ENCODE assay signal across 29 mouse cellular contexts in genomic region chr2:32528326-32528725, GRCm38 (mm10). TPM values are rescaled to one million over a fixed set of nuclear protein-coding genes. Genes with fewer than 3 reads are reported as not detected.
"Had no signal": no experiment of that assay in that cellular context is flagged by ENCODE, and none has a peak within 500 bp of the region (broad histone marks: within the 10 kb centered on the region; RNA-seq: fewer than 3 reads in every experiment).

No protein-coding gene starts in this region.

- H3K27me3 ChIP-seq: heart, embryonic 13.5 days; heart, embryonic 15.5 days; hindbrain, embryonic 12.5 days; intestine, embryonic 15.5 days; kidney, embryonic 15.5 days; limb, embryonic 12.5 days had no signal

- H3K4me1 ChIP-seq: heart, embryonic 13.5 days; heart, embryonic 15.5 days; liver, embryonic 12.5 days had no signal

- H3K27ac ChIP-seq: heart, adult 2 months; heart, embryonic 13.5 days; heart, embryonic 15.5 days; hindbrain, embryonic 10.5 days; hindbrain, embryonic 12.5 days; hindbrain, embryonic 14.5 days; intestine, embryonic 15.5 days; kidney, embryonic 15.5 days; kidney, postnatal 0 days; layer of hippocampus, adult 2 months; left cerebral cortex, adult 2 months; limb, embryonic 10.5 days; limb, embryonic 12.5 days; liver, embryonic 12.5 days; liver, embryonic 14.5 days had no signal

- DNase-seq: gastrocnemius, postnatal 14 days; gastrocnemius, postnatal 36 days; heart, adult 2 months; heart, postnatal 4 days; kidney, adult 9 months; kidney, postnatal 4 days had no signal

- ATAC-seq: hindbrain, embryonic 16.5 days; inflammation-experienced regulatory T-cells, adult 6 months; intestine, embryonic 15.5 days; intestine, postnatal 0 days; liver, embryonic 12.5 days had no signal

- H3K36me3 ChIP-seq: heart, embryonic 13.5 days; heart, embryonic 15.5 days; hindbrain, embryonic 10.5 days; hindbrain, embryonic 12.5 days; intestine, embryonic 15.5 days; kidney, embryonic 15.5 days; limb, embryonic 10.5 days; limb, embryonic 12.5 days; liver, embryonic 12.5 days had no signal

- H3K4me3 ChIP-seq: heart, adult 2 months; heart, embryonic 13.5 days; heart, embryonic 15.5 days; hindbrain, embryonic 10.5 days; hindbrain, embryonic 12.5 days; intestine, embryonic 15.5 days; kidney, embryonic 15.5 days; layer of hippocampus, adult 2 months; left cerebral cortex, adult 2 months; limb, embryonic 10.5 days; limb, embryonic 12.5 days; liver, embryonic 12.5 days had no signal

- H3K9ac ChIP-seq: heart, embryonic 13.5 days; heart, embryonic 15.5 days; hindbrain, embryonic 12.5 days; hindbrain, embryonic 14.5 days; intestine, embryonic 15.5 days; kidney, embryonic 15.5 days; limb, embryonic 12.5 days; liver, embryonic 12.5 days; liver, embryonic 14.5 days had no signal

- H3K9me3 ChIP-seq: heart, embryonic 13.5 days; heart, embryonic 15.5 days; hindbrain, embryonic 10.5 days; hindbrain, embryonic 12.5 days; intestine, embryonic 15.5 days; kidney, embryonic 15.5 days; limb, embryonic 10.5 days; limb, embryonic 12.5 days; liver, embryonic 12.5 days had no signal

- H3K4me2 ChIP-seq: heart, embryonic 11.5 days; heart, embryonic 13.5 days; heart, embryonic 15.5 days; hindbrain, embryonic 12.5 days; hindbrain, embryonic 14.5 days; intestine, embryonic 15.5 days; kidney, embryonic 15.5 days; limb, embryonic 12.5 days; liver, embryonic 12.5 days had no signal

RNA-seq across cellular contexts. Expression of gene Pip5kl1, which starts 46.3 kb away (rescaled TPM):
- total RNA-seq: gastrocnemius, adult 18-20 months; gastrocnemius, adult 8-10 months; gastrocnemius, postnatal 14 days; gastrocnemius, postnatal 36 days; heart, adult 2 months; heart, postnatal 25 days had no signal
- polyA plus RNA-seq: heart, embryonic 13.5 days; heart, embryonic 15.5 days; heart, postnatal 0 days; inflammation-experienced regulatory T-cells, adult 6 months; intestine, postnatal 0 days; liver, embryonic 12.5 days had no signal

RNA-seq across cellular contexts. Expression of gene 9430097D07Rik, which starts 47.2 kb away (rescaled TPM):
- total RNA-seq: gastrocnemius, adult 18-20 months; gastrocnemius, adult 8-10 months; gastrocnemius, postnatal 14 days; gastrocnemius, postnatal 36 days; heart, adult 2 months; heart, postnatal 25 days; heart, postnatal 4 days had no signal
- polyA plus RNA-seq: gonadal fat pad, adult 2 months; heart, adult 2 months; heart, postnatal 0 days; intestine, embryonic 15.5 days; limb, embryonic 12.5 days; liver, embryonic 12.5 days had no signal
